Mouse (Mus musculus): ENCODE results near the gene Wdr62. TPM values are rescaled to one million over a fixed set of nuclear protein-coding genes. Genes with fewer than 3 reads are reported as not detected.
"Not testable (repeated sequence)": the region's sequence is repeated elsewhere in the genome, so short reads cannot be mapped to it uniquely, and the experiment has no call there.

Wdr62 gene
- polyA plus RNA-seq, 1 experiment from 2014 or later: 11.5 TPM

GRCm38 (mm10) chr7:30280670-30281138 is 485 bp upstream of the Wdr62 start:
- WGBS (ENCODE audit: insufficient replicate concordance): under 1% methylated on average over 20 of the region's 20 CpGs
- Histone ChIP-seq H3K9ac (peak overlapping the region; percentile 62), H3K9me3 (replicated peaks) (no peaks in the 10 kb centered on the region), H3K4me3 (peak overlapping the region; percentile 84), H3K4me2 (peak overlapping the region; percentile 94), H3K27me3 (replicated peaks) (peaks cover 5% of the 10 kb centered on the region; the same call in 1 of the 2 replicates), H3K27ac (peak overlapping the region; percentile 97), H3K4me1 (peaks cover 40% of the 10 kb centered on the region), H3K36me3 (0 out of 2 replicates have a peak, but pooled peaks cover 6% of the 10 kb centered on the region)
- peak; percentile 56 for ATAC-seq

GRCm38 (mm10) chr7:30279536-30279935 is 683 bp downstream of the Wdr62 start:
- Histone ChIP-seq H3K4me1 (peaks cover 44% of the 10 kb centered on the region), H3K36me3 (peaks cover 13% of the 10 kb centered on the region), H3K4me2 (peak overlapping the region; percentile 94), H3K27ac (peak overlapping the region; percentile 97), H3K4me3 (peak overlapping the region; percentile 84), H3K9ac (peak overlapping the region; percentile 81), H3K27me3 (replicated peaks) (no peaks in the 10 kb centered on the region), H3K9me3 (replicated peaks) (no peaks in the 10 kb centered on the region)
- ATAC-seq: peak; percentile 60
- WGBS (ENCODE audit: insufficient replicate concordance): 0% methylated on average over 6 of the region's 6 CpGs

- ATAC-seq: no peak
- Histone ChIP-seq H3K4me3 (peak overlapping the region; percentile 84), H3K27me3 (replicated peaks) (no peaks in the 10 kb centered on the region), H3K36me3 (peaks cover 20% of the 10 kb centered on the region), H3K4me1 (peaks cover 44% of the 10 kb centered on the region), H3K27ac (peak overlapping the region; percentile 97; the same call in 1 of the 2 replicates), H3K4me2 (peak overlapping the region; percentile 94), H3K9me3 (replicated peaks) (no peaks in the 10 kb centered on the region), H3K9ac (peak overlapping the region; percentile 81)
- 48% methylated on average over 2 of the region's 2 CpGs for WGBS (ENCODE audit: insufficient replicate concordance)
These were observed 1.3 kb downstream of the Wdr62 start for GRCm38 (mm10) chr7:30278911-30279310.

- Histone ChIP-seq H3K4me3 (no peak overlapping the region), H3K36me3 (peaks cover 64% of the 10 kb centered on the region), H3K4me1 (peaks cover 27% of the 10 kb centered on the region), H3K9me3 (replicated peaks) (no peaks in the 10 kb centered on the region), H3K4me2 (no peak overlapping the region), H3K27me3 (replicated peaks) (no peaks in the 10 kb centered on the region), H3K9ac (no peak overlapping the region), H3K27ac (no peak overlapping the region)
- no peak for ATAC-seq
- WGBS (ENCODE audit: insufficient replicate concordance): 70% methylated on average over 6 of the region's 6 CpGs
These were observed 5.8 kb downstream of the Wdr62 start for GRCm38 (mm10) chr7:30274383-30274782.

- no peaks in the 10 kb centered on the region for H3K9me3 ChIP-seq (replicated peaks)
- H3K9ac ChIP-seq: no peak overlapping the region
- no peaks in the 10 kb centered on the region for H3K27me3 ChIP-seq (replicated peaks)
- H3K4me3 ChIP-seq: no peak overlapping the region
- no peak overlapping the region for H3K4me2 ChIP-seq
- no peaks in the 10 kb centered on the region for H3K4me1 ChIP-seq
- no peak overlapping the region for H3K27ac ChIP-seq
- peaks cover 96% of the 10 kb centered on the region for H3K36me3 ChIP-seq
- ATAC-seq: no peak
- WGBS (ENCODE audit: insufficient replicate concordance): 75% methylated on average over 4 of the region's 4 CpGs
These were observed 10.6 kb downstream of the Wdr62 start for GRCm38 (mm10) chr7:30269641-30270040.

GRCm38 (mm10) chr7:30266780-30267179 is 13.4 kb downstream of the Wdr62 start:
- Histone ChIP-seq H3K9me3 (replicated peaks) (no peaks in the 10 kb centered on the region), H3K4me2 (no peak overlapping the region), H3K4me3 (no peak overlapping the region), H3K36me3 (peaks cover 93% of the 10 kb centered on the region), H3K4me1 (no peaks in the 10 kb centered on the region), H3K9ac (no peak overlapping the region), H3K27me3 (replicated peaks) (no peaks in the 10 kb centered on the region), H3K27ac (no peak overlapping the region)
- no peak for ATAC-seq
- 75% methylated on average over 3 of the region's 3 CpGs for whole genome bisulfite sequencing (ENCODE audit: insufficient replicate concordance)

GRCm38 (mm10) chr7:30265935-30266334 is 14.3 kb downstream of the Wdr62 start:
- peaks cover 93% of the 10 kb centered on the region for H3K36me3 ChIP-seq
- no peaks in the 10 kb centered on the region for H3K4me1 ChIP-seq
- H3K27me3 ChIP-seq (replicated peaks): no peaks in the 10 kb centered on the region

GRCm38 (mm10) chr7:30265531-30265930 is 14.7 kb downstream of the Wdr62 start:
- Histone ChIP-seq H3K4me1 (no peaks in the 10 kb centered on the region), H3K4me3 (no peak overlapping the region), H3K9me3 (replicated peaks) (no peaks in the 10 kb centered on the region), H3K27ac (no peak overlapping the region), H3K36me3 (peaks cover 92% of the 10 kb centered on the region), H3K9ac (no peak overlapping the region), H3K4me2 (no peak overlapping the region), H3K27me3 (replicated peaks) (no peaks in the 10 kb centered on the region)
- no peak for ATAC-seq
- 78% methylated on average over 5 of the region's 5 CpGs for WGBS (ENCODE audit: insufficient replicate concordance)

More at GRCm38 (mm10) chr7:30265935-30266334, 14.3 kb downstream of the Wdr62 start:
- H3K4me3 ChIP-seq: no peak overlapping the region
- ATAC-seq: no peak
- no peak overlapping the region for H3K9ac ChIP-seq
- H3K27ac ChIP-seq: no peak overlapping the region
- whole genome bisulfite sequencing (ENCODE audit: insufficient replicate concordance): 81% methylated on average over 7 of the region's 7 CpGs
- no peak overlapping the region for H3K4me2 ChIP-seq
- H3K9me3 ChIP-seq (replicated peaks): no peaks in the 10 kb centered on the region

- no peak for ATAC-seq
- Histone ChIP-seq H3K27ac (no peak overlapping the region), H3K4me2 (no peak overlapping the region), H3K27me3 (replicated peaks) (no peaks in the 10 kb centered on the region), H3K9me3 (replicated peaks) (no peaks in the 10 kb centered on the region), H3K9ac (no peak overlapping the region), H3K36me3 (peaks cover 92% of the 10 kb centered on the region), H3K4me3 (no peak overlapping the region), H3K4me1 (no peaks in the 10 kb centered on the region)
- WGBS (ENCODE audit: insufficient replicate concordance): 56% methylated on average over 2 of the region's 2 CpGs
These were observed 15.2 kb downstream of the Wdr62 start for GRCm38 (mm10) chr7:30265041-30265440.

GRCm38 (mm10) chr7:30251956-30252954 is 28.0 kb downstream of the Wdr62 start:
- H3K9ac ChIP-seq: no peak overlapping the region
- no peaks in the 10 kb centered on the region for H3K4me1 ChIP-seq
- H3K9me3 ChIP-seq (replicated peaks): no peaks in the 10 kb centered on the region
- H3K4me3 ChIP-seq: no peak overlapping the region
- H3K27me3 ChIP-seq (replicated peaks): no peaks in the 10 kb centered on the region
- 80% methylated on average over 12 of the region's 12 CpGs for WGBS (ENCODE audit: insufficient replicate concordance)
- peaks cover 91% of the 10 kb centered on the region for H3K36me3 ChIP-seq
- no peak overlapping the region for H3K27ac ChIP-seq
- no peak; the same call in 1 of the 2 replicates for ATAC-seq
- no peak overlapping the region for H3K4me2 ChIP-seq

GRCm38 (mm10) chr7:30237374-30237773 is 42.8 kb downstream of the Wdr62 start:
- H3K9ac ChIP-seq; H3K27ac ChIP-seq; H3K4me2 ChIP-seq; ATAC-seq; H3K27me3 ChIP-seq (replicated peaks); H3K4me3 ChIP-seq; H3K9me3 ChIP-seq (replicated peaks): not testable (repeated sequence)
- Histone ChIP-seq H3K36me3 (peaks cover 51% of the 10 kb centered on the region), H3K4me1 (peaks cover 13% of the 10 kb centered on the region)
- WGBS (ENCODE audit: insufficient replicate concordance): 69% methylated on average over 3 of the region's 3 CpGs

- no peak within 1 kb of the TSS for H3K9ac ChIP-seq
- H3K36me3 ChIP-seq: peaks cover 34% of the 10 kb centered on the region
- ATAC-seq: no peak
- WGBS (ENCODE audit: insufficient replicate concordance): 80% methylated on average over 4 of the region's 4 CpGs
- H3K27ac ChIP-seq: no peak within 1 kb of the TSS
- no peak within 1 kb of the TSS for H3K4me2 ChIP-seq
- no peaks in the 10 kb centered on the region for H3K9me3 ChIP-seq (replicated peaks)
- peaks cover 21% of the 10 kb centered on the region for H3K4me1 ChIP-seq
- no peaks in the 10 kb centered on the region for H3K27me3 ChIP-seq (replicated peaks)
- no peak within 1 kb of the TSS for H3K4me3 ChIP-seq
These were observed 44.6 kb downstream of the Wdr62 start, which contains the start of gene Ovol3 for GRCm38 (mm10) chr7:30235625-30236024. Gene Ovol3 (minus strand): TSS chr7:30235725.

Data from liver, embryonic 12.5 days (tissue).